ENCODE assay signal across 9 mouse cellular contexts in the genomic region with DNA sequence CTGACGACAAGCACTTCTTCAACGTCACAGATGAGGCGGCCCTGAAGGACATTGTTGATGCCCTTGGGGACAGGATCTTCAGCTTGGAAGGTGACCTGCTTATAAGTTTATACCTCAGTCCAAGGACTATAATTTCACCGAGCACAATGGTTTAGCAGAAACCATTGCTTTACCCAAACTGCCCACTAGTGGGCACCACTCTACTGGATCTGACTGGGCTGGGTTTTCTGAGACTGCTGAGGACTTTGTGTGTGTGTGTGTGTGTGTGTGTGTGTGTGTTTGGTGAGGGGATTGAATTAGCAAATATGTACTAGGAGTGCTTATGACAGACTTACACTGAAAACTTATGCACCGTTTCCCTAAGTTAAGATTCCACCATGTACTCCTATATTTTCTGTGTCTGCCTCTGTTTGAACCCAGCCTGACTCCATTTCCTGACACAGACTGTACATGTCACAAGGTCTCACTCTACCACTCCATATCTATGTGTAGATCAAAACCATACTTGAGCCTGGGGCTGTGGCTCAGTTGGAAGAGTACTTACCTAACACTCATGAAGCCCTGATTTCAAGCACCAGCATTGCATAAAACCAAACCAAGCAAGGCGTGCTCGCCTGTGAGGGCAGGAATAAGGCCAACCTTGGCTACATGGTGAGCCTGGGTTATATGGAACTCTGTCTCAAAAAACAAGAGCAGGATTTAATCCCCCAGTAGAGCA.
DNase-seq lines count a peak whose midpoint lies in the region; ATAC-seq lines count a peak whose summit lies in the region.
"Had no signal": no experiment of that assay in that cellular context is flagged by ENCODE, and none has a peak within 500 bp of the region (broad histone marks: within the 10 kb centered on the region; RNA-seq: fewer than 3 reads in every experiment).

No protein-coding gene starts in this region.

- 54% methylated on average over 7 of the region's 7 CpGs for WGBS in midbrain, embryonic 14.5 days
- WGBS in midbrain, embryonic 13.5 days = 58% methylated on average over 7 of the region's 7 CpGs

- no peaks in the 10 kb centered on the region for H3K9me3 ChIP-seq in midbrain, embryonic 14.5 days (ENCODE audit: control insufficient read depth, low read length)
- H3K9me3 ChIP-seq in midbrain, embryonic 13.5 days = no peaks in the 10 kb centered on the region

- no peaks in the 10 kb centered on the region for H3K36me3 ChIP-seq in midbrain, embryonic 14.5 days (ENCODE audit: control insufficient read depth, insufficient read depth, low read length)
- H3K36me3 ChIP-seq in midbrain, embryonic 13.5 days = no peaks in the 10 kb centered on the region
- H3K36me3 ChIP-seq: liver, embryonic 13.5 days had no signal

- H3K4me2 ChIP-seq in midbrain, embryonic 14.5 days (ENCODE audit: low read length) = no peak overlapping the region
- no peak overlapping the region for H3K4me2 ChIP-seq in midbrain, embryonic 13.5 days (replicated peaks)
- H3K4me2 ChIP-seq: liver, embryonic 13.5 days had no signal

- DNase-seq in gastrocnemius, postnatal 14 days = peak; percentile 42
- DNase-seq in gastrocnemius, postnatal 25 days = no peak
- DNase-seq in midbrain, embryonic 14.5 days = peak; percentile 76
- DNase-seq in Muller cell, postnatal 12 days (ENCODE audit: inconsistent ontology term) = peak; percentile 35
- DNase-seq in embryo, embryonic 11 days = peak; percentile 71
- DNase-seq in lung, postnatal 14 days = peak; percentile 66
- DNase-seq: liver, embryonic 13.5 days had no signal

- no peak for ATAC-seq in midbrain, embryonic 14.5 days (ENCODE audit: low FRiP score, low TSS enrichment)
- no peak for ATAC-seq in midbrain, embryonic 13.5 days
- no peak; the same call in 1 of the 2 replicates for ATAC-seq in frontal cortex, adult (ENCODE audit: low TSS enrichment)

- no peak overlapping the region for H3K9ac ChIP-seq in midbrain, embryonic 14.5 days (replicated peaks; ENCODE audit: low read length)
- H3K9ac ChIP-seq in midbrain, embryonic 13.5 days (replicated peaks) = no peak overlapping the region
- H3K9ac ChIP-seq: liver, embryonic 13.5 days had no signal

- no peak overlapping the region for H3K4me3 ChIP-seq in midbrain, embryonic 14.5 days (replicated peaks; ENCODE audit: low read depth, low read length)
- H3K4me3 ChIP-seq in midbrain, embryonic 13.5 days (replicated peaks) = no peak overlapping the region
- H3K4me3 ChIP-seq: liver, embryonic 13.5 days had no signal

- H3K4me1 ChIP-seq in midbrain, embryonic 14.5 days (ENCODE audit: control insufficient read depth, insufficient read depth, low read length) = no peaks in the 10 kb centered on the region
- no peaks in the 10 kb centered on the region for H3K4me1 ChIP-seq in midbrain, embryonic 13.5 days (replicated peaks)
- H3K4me1 ChIP-seq: liver, embryonic 13.5 days had no signal

- no peaks in the 10 kb centered on the region for H3K27me3 ChIP-seq in midbrain, embryonic 14.5 days (ENCODE audit: control insufficient read depth, insufficient read depth, low read length)
- no peaks in the 10 kb centered on the region for H3K27me3 ChIP-seq in midbrain, embryonic 13.5 days
- H3K27me3 ChIP-seq: liver, embryonic 13.5 days had no signal

- intact Hi-C loops in gastrocnemius, postnatal 14 days (cut with DNase I; ENCODE audit: low total_unique reads) = no loop called here

- no peak overlapping the region for H3K27ac ChIP-seq in midbrain, embryonic 14.5 days (replicated peaks; ENCODE audit: low read depth, low read length)
- H3K27ac ChIP-seq in midbrain, embryonic 13.5 days = no peak overlapping the region
- H3K27ac ChIP-seq: liver, embryonic 13.5 days had no signal
